Mouse (Mus musculus): ENCODE data around the gene Gm42791.

The Gm42791 gene

DNA sequence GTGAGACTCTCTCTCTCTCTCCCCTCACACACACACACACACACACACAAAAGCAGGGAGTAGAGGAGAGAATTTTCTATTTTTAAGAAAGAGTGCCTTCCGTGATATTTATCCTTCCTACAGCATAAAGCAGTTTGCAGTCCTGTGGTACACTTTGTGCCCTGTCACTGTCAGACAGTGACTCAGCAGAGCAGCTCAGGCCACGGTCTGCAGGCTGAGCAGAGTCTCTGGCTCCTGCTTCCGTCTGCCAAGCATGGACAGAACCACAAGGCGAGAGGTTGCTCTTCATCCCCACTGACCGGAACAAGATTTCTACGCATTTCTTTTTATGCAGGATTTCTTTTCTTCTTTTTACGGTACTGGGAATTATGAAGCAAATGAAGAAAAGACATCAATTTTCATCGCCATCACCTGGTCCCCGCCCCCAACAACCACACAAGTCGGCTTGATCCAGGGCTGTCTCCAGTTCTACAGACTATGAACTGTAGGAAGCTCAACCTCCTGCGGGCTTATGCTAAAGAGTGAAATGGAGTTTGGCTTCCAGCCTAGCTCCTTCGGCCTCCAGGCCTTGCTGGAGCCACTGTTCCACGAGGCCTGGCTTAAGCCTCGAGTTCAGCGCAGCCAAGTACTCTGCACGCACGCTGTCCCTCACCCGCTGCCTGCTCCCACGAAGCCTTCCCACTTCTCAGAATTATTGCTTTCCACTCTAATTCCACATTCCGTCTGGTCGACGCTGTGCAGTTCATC is 40.5 kb downstream of the Gm42791 start:
- peak; percentile 61 for DNase-seq (ENCODE audit: extremely low read depth, insufficient read length, low spot score)

DNA sequence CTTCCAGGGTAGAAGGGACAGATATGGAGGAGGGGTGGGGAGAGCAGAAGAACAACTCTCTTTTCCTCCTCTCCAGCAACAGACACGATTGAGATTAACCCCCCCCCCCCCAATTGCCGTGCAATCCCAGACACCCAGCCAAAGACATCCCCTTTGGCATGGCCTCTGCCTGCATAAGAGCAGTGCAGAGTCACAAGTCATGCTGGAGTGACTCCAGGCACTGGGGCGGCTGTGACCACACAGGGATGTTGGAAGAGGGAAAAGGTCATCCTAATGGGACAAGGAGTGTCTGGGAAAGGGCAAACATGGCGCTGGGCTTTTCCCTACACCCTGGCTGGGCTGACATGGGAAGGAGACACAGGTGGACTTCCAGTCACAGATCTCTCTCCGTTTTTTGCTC is 41.8 kb downstream of the Gm42791 start:
- DNase-seq (ENCODE audit: extremely low read depth, insufficient read length, low spot score): peak; percentile 88

DNA sequence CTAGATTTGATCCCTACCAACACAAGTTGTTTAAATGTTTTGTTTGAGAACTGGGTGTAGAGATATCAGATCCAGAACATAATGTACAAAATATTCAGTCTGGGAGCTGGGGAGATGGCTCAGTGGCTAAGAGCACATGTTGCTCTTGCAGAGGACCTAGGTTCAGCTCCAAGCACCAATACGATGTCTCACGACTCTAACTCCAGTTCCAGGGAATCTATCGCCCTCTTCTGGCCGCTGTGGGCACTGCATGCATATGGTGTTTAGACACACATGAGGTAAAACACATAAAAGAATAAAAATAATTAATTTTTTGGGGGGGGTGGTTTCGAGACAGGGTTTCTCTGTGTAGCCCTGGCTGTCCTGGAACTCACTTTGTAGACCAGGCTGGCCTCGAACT is 42.5 kb downstream of the Gm42791 start:
- DNase-seq (ENCODE audit: extremely low read depth, insufficient read length, low spot score): peak; percentile 42

DNA sequence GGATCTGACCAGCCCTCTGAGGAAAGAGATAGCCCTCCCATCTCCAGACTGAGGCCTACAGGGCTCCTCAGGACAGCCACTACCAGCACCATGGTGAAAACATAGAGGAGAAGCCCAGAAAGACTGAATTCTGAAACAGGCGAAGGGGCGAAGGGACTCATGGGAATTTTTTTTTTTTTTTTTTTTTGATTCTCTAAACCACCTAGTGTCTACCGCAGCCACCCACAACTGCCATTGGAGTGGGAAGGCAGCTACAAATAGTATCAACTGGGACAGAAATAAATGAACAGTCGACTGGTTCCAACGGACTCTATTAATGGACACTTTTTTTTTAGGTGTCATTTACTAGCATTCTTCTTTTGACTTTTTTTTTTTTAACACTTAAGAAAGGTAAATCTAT is 43.6 kb downstream of the Gm42791 start:
- no peak for DNase-seq (ENCODE audit: extremely low read depth, insufficient read length, low spot score)

DNA sequence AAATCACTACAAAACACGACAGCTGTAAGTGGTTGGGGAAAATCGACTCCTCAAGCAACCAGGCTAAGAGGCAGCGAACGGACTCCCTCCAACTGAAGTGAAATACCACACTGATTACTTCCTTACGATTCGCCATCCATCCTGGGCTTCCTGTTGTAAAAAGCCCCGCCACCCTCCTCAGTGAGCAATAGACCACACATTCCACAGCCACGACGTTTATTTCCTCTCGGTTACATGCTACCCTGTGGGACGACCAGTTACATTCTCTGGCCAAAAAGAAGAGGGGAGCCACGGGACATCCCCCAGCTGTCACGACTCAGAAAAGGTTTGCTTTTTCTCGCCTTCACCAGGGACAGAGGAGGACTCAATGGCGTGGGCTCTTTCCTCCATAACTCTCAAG is 44.9 kb downstream of the Gm42791 start:
- DNase-seq (ENCODE audit: extremely low read depth, insufficient read length, low spot score): peak; percentile 77

DNA sequence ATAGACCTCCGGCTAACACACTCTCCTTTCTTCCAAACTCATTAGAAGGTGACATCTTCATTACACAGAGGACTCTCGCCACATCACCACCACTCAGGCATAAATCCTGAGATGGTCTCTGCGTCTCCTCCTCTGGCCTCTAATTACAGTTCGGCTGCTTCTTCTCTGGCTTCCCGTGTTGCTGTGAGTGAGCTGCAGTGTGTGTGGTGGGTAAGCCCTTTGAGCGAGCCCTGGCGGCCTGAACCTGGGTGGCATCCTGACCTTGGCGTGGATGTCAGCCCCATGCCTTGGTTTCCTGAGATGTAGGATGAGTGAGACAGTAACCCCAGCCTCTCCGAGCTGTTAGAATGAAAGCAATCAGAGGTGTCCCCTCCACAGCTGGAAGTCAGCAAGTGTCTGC is 46.4 kb downstream of the Gm42791 start:
- no peak for DNase-seq (ENCODE audit: extremely low read depth, insufficient read length, low spot score)

DNA sequence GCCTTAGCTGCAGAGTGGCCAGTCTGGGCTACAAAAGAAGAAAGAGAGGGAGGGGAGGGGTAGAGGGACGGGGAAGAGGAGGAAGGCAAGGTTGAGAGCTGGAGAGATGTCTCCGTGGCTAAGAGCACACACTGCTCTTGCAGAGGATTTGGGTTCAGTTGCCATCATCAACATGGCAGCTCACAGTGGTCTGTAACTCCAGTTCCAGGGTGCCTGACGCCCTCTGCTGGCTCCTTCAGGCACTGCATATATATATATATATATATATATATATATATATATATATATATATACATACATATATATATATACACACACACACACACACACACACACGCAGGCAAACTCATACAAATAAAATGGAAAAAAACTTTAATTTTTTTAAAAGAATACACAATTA is 47.5 kb downstream of the Gm42791 start:
- no peak for DNase-seq (ENCODE audit: extremely low read depth, insufficient read length, low spot score)

DNA sequence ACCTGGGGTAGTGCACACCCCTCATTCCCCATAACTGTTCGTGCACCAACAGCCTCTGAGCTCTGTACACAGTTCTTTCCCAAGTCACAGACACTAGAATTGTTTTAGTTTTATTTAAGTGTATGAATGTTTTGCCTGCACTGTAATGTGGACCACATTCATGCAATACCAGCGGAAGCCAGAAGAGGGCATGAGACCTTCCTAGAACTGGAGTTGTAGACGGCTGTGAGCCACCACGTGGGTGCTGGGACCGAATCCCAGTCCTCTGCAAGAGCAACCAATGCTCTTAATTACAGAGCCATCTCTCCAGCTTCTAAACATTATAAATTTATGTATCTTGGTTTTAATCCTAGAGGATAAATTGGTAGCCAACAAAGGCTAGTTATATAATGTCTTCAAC is 48.2 kb downstream of the Gm42791 start:
- no peak for DNase-seq (ENCODE audit: extremely low read depth, insufficient read length, low spot score)

DNA sequence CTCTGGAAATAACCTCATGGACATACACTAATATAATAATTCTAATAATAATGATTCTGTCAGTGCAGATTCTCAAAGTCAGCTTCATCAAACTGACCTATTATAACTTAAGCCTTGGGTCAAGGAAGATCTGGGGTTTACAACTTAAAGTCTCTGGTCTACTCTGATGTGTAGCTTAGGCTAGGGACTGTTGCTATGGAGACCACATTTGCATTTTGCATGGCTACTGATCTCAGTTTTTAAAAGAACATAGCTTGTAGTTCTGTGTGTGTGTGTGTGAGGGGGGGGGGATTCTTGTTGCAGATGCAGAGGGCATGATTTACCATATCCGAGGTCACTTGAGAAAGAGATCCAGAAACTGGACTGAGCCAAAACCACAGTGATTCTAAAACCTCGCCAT is 49.2 kb downstream of the Gm42791 start:
- no peak for DNase-seq (ENCODE audit: extremely low read depth, insufficient read length, low spot score)

DNA sequence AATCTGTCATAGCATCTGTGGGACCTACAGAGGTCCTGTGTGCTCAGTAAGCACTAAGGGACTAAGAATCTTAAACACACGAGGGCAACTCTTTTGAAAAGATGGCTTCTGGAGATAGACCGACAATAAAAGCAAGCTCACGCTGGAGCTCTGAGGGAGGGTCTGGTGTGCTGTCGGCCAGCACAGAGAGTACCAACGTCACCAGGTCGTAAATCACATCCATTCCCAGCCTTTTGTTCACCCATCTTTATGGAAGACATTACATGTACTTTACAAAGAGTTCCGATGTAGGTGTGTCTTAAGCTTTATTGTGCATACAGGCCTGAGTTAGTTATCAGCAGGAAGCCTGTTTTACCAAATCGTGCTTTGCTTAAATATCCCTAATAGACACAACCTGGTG is 50.9 kb downstream of the Gm42791 start:
- no peak for DNase-seq (ENCODE audit: extremely low read depth, insufficient read length, low spot score)

DNA sequence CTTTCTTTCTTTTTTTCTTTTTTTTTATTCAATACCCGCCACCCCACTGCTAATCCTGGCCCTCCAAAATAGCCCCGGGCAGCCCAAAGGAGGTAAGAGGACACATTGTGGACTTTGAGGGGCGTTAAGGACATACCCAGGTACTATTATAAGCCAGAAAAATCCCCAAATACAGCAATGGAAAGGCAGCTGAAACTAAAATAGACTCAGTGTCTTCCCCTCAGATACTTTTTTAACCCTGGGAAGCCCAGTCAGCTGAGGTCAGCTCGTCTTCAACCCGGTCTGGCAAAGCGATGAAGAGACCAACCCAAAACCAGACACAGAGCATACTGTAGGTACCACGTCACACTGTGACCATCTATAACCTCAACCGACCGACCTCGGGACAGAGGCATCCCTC is 51.5 kb downstream of the Gm42791 start:
- DNase-seq (ENCODE audit: extremely low read depth, insufficient read length, low spot score): no peak

DNA sequence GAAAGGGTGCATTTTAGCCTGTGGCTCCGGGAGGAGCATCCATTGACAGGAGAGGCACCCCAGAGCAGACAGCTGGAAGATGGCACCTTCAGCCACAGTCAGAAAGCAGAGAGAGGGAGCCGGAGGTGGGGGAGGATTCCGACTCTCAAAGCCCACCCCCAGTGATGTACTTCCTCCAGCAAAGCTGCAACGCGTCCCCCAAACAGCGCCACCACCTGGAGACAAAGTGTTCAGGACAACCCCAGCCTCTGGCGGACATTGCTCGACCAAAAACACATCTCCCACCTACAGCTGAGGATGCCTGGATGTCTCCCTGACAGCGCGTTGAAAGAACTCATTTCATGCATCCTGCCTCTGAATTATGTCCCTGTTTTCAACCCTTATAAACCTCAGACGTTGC is 52.0 kb downstream of the Gm42791 start:
- no peak for DNase-seq (ENCODE audit: extremely low read depth, insufficient read length, low spot score)

DNA sequence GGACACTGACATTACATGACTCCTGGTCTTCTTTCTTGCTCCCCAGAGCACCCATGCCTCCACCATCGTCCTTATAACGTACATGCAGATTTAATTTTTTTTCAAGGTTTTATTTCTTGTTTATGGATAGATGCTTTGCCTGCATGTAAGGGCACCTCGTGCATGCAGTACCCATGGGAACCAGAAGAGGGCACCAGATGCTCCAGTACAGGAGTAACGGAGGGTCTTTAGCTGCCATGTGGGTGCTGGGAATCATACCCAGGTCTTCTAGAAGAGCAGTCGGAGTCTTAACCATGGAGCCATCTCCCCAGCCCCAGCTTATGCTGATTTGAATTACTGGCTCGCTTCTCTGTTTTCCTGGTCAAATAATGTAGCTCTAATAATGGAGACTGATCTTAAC is 52.6 kb downstream of the Gm42791 start:
- no peak for DNase-seq (ENCODE audit: extremely low read depth, insufficient read length, low spot score)

DNA sequence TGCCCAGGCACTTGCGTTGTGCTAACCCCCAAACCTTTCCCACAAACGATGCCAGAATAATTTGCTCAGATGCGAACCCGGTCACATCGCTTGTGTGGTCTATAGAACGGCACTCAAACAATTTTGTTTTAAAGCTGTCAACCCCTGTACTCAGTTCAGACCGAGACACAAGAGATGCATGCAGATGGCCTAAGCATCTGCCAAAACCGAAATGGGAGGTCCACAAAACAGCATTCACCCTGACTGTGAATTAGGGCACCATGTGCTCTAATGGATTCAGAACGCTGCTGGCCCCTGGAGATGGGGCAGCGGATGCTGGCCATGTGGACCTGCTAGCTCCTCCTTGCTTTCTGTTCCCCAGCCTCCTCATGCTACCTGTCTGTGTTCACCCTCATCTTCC is 53.1 kb downstream of the Gm42791 start:
- no peak for DNase-seq (ENCODE audit: extremely low read depth, insufficient read length, low spot score)

DNA sequence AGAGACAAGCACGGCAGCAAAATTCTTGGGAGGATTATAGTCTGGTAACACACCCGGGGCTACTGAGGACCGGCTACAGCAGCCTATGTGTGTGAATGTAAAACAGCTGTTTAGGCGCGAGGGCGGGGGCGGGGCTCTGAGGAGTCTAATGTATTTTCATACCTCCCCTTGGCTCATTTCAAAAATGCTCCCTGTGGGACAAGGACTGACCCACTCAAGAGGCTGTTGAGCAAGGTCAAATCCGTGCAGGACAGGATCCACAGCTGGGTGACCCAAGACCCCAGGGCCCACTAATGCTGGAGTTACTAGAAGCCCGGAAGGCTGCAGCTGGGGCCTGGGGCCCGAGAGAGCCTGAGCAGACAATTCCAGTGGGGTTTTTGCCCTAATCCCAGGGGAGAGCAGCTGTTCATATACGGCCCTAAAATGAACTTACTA is 55.0 kb downstream of the Gm42791 start:
- no peak for DNase-seq (ENCODE audit: extremely low read depth, insufficient read length, low spot score)

DNA sequence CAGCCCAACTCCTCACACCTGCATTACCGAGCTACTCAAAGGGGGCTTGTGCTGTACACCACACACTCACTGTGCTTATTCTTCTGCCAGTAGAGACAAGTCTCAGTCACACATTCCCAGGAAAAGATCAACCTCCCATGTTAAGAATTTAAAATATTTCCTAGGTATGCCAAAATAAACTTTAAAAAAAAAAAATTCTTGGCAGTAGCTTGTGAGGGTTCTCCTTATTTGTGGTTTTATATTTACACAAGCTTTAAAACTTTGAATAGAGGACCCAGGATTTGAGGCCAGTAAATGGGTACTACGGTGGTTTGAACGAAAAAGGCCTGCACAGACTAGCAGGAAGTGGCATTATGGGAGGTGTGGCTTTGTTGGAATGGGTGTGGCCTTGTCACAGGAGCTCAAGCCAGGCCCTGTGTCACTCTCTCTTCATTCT is 58.4 kb downstream of the Gm42791 start:
- DNase-seq (ENCODE audit: extremely low read depth, insufficient read length, low spot score): peak; percentile 81

DNA sequence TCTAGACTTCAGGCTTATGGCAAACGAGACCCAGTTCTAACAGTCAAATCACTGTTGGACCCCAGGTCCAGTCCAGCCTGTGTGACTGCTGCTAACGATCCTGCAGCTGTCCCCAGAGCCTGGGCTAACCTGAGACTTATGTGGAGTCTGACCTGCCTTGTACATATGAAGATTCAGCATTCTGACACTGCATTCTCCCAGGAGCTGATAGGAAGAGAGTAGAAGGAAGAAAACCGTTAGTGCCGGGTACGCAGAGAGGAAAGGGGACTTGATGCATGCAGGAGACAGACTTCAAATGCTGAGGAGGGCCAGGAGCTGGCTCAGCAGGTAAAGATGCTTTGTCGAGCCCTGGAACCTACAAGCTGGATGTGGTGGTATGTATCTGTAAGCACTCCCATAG is 59.1 kb downstream of the Gm42791 start:
- no peak for DNase-seq (ENCODE audit: extremely low read depth, insufficient read length, low spot score)

DNA sequence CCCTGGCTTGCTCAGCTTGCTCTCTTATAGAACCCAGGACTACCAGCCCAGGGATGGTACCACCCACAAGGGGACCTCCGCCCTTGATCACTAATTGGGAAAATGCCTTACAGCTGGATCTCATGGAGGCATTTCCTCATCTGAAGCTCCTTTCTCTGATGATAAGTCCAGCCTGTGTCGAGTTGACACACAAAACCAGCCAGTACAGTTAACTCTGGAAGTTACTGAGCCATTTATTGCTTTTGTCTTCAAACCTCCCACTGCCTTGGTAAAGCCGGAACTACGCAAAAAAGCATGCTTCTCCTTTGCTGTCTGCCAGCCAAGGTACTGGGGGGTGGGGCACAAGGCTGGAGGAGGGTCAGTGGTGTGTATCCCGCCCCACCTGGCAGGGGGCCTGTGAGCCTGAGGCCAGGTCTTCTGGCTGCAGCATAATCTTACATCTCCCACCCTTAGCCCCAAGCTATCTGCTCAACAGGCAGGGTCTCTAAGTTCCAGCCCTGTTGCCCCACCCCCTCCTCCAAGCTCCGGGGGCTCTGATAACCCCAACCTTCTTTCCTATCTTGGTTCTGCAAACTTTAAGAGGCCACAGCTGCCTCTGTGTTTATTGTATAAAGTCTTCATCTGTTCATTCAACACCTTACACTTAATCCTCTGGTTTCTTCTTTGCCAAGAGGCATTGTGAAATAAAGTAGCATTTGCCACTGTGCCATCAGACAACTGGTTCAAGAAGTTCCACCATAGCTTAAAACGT is 59.7 kb downstream of the Gm42791 start:
- DNase-seq (ENCODE audit: extremely low read depth, insufficient read length, low spot score): no peak

DNA sequence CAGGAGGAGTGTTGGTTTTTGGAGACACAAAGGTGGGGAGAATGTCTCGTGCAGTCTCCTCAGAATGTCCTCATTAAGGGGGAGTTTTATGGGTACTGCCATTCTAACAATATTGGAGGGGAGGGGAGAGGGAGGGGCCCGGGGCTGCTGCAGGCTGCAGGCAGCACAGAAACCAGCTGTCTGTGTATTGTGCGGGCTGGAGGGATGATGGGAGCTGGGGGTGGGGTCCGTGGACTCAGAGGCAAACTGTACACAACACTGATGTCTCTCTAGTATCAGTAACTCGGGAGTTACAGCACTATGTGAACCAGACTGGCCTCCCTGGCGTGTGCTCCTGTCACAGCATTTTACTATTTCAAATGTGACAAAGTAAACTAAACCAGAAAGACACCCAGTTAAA is 60.5 kb downstream of the Gm42791 start:
- DNase-seq (ENCODE audit: extremely low read depth, insufficient read length, low spot score): no peak

DNA sequence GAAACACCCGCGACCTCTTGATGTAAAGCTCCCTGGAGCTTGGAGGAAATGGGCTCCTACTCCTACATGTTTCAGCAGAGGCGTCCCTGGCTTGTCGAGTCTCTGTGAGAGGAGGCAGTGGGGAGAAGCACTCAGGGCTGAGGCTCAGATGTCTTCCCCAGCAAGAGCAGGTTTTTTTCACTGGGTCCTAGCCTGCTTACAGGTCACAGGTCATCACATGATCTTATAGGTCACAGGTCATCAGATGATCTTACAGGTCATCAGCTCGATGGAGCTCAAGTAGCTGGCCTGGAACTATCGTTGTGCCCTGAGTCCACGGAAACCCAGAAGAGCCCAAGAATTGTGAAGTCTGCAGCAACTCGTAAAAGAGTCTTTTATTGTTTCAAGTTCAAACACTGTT is 61.2 kb downstream of the Gm42791 start:
- DNase-seq (ENCODE audit: extremely low read depth, insufficient read length, low spot score): no peak

DNA sequence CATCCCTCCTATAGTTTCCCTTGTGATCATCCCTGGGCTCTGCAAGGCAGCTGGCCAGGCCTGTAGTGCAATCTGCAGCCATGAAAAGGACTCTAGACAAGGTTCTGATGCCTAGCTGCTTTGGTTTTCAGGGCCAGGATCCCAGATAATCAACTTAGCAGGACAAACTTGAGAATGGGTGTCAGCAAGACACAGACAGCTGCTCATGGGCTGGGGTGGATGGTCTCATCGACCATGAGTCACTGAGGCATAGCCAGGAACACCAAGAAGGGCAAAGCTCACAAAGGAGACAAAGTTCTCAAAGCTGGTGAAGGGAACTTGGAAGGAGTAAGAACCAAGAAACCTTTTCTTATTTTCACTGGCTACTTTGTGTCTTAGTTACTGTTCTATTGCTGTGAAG is 63.6 kb downstream of the Gm42791 start:
- no peak for DNase-seq (ENCODE audit: extremely low read depth, insufficient read length, low spot score)

DNA sequence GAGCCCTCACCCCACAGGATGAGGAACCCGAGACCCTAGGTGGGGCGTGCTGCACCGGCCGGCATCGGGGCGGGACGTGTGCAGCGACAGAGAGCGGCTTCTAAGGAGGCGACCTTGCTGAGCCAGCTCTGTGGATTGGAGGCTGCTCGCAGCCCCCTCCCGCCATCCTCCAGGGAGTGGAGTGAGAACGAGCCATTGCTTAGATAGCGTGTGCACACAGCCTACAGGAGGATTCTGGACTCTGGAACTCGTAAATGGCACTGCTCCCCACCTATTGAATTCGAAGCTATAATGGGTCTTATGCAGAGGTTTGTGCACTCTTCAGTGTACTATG is 65.9 kb downstream of the Gm42791 start, which contains the start of gene Katnal1:
Katnal1 (minus strand) TSS at position 205 of the 334 bp plus-strand sequence.
- no peak for DNase-seq (ENCODE audit: extremely low read depth, insufficient read length, low spot score)
